28 mouse cellular contexts compared by ENCODE assay signal in genomic region chr15:87952531-87952930, GRCm38 (mm10).
"Had no signal": no experiment of that assay in that cellular context is flagged by ENCODE, and none has a peak within 500 bp of the region (broad histone marks: within the 10 kb centered on the region; RNA-seq: fewer than 3 reads in every experiment).

No protein-coding gene starts in this region.

- ATAC-seq: forebrain, embryonic 13.5 days; forebrain, embryonic 14.5 days; forebrain, embryonic 15.5 days; forebrain, embryonic 16.5 days; forebrain, postnatal 0 days had no signal

- H3K9ac ChIP-seq: embryonic facial prominence, embryonic 12.5 days; embryonic facial prominence, embryonic 13.5 days; embryonic facial prominence, embryonic 15.5 days; forebrain, embryonic 12.5 days; forebrain, embryonic 13.5 days; forebrain, embryonic 15.5 days; forebrain, postnatal 0 days had no signal

- H3K9me3 ChIP-seq: embryonic facial prominence, embryonic 10.5 days; embryonic facial prominence, embryonic 12.5 days; embryonic facial prominence, embryonic 13.5 days; embryonic facial prominence, embryonic 15.5 days; forebrain, embryonic 10.5 days; forebrain, embryonic 12.5 days; forebrain, embryonic 13.5 days; forebrain, embryonic 15.5 days had no signal

- H3K4me1 ChIP-seq: embryonic facial prominence, embryonic 12.5 days; embryonic facial prominence, embryonic 13.5 days; embryonic facial prominence, embryonic 15.5 days; forebrain, embryonic 10.5 days; forebrain, embryonic 12.5 days; forebrain, embryonic 13.5 days; forebrain, embryonic 15.5 days had no signal

- H3K36me3 ChIP-seq: embryonic facial prominence, embryonic 10.5 days; embryonic facial prominence, embryonic 12.5 days; embryonic facial prominence, embryonic 13.5 days; embryonic facial prominence, embryonic 15.5 days; forebrain, embryonic 10.5 days; forebrain, embryonic 12.5 days; forebrain, embryonic 15.5 days had no signal

- H3K4me3 ChIP-seq: embryonic facial prominence, embryonic 10.5 days; embryonic facial prominence, embryonic 12.5 days; embryonic facial prominence, embryonic 13.5 days; embryonic facial prominence, embryonic 15.5 days; erythroblast, embryonic 14.5 days; forebrain, embryonic 10.5 days; forebrain, embryonic 12.5 days; forebrain, embryonic 13.5 days; forebrain, embryonic 15.5 days; gastrocnemius, adult 2 months; heart, adult 2 months had no signal

- H3K27me3 ChIP-seq: embryonic facial prominence, embryonic 12.5 days; embryonic facial prominence, embryonic 13.5 days; embryonic facial prominence, embryonic 15.5 days; forebrain, embryonic 12.5 days; forebrain, embryonic 13.5 days; forebrain, embryonic 15.5 days had no signal

- H3K27ac ChIP-seq: embryonic facial prominence, embryonic 10.5 days; embryonic facial prominence, embryonic 12.5 days; embryonic facial prominence, embryonic 13.5 days; embryonic facial prominence, embryonic 15.5 days; forebrain, embryonic 10.5 days; forebrain, embryonic 12.5 days; forebrain, embryonic 13.5 days; forebrain, embryonic 15.5 days; gastrocnemius, adult 2 months; heart, adult 2 months had no signal

- DNase-seq: cerebellum, adult 2 months; cerebellum, adult 8-10 months; cerebellum, adult 9-10 months; cerebellum, adult 9-11 months; cerebellum, postnatal 10 days; cerebellum, postnatal 14 days; cerebellum, postnatal 25 days; cerebellum, postnatal 36 days; embryo, embryonic 11 days; forebrain, postnatal 0 days; gastrocnemius, adult 2 months; gastrocnemius, postnatal 10 days; gastrocnemius, postnatal 14 days; gastrocnemius, postnatal 25 days; gastrocnemius, postnatal 36 days; heart, adult 18-20 months; heart, adult 2 months had no signal

- H3K4me2 ChIP-seq: embryonic facial prominence, embryonic 12.5 days; embryonic facial prominence, embryonic 13.5 days; embryonic facial prominence, embryonic 15.5 days; forebrain, embryonic 12.5 days; forebrain, embryonic 13.5 days; forebrain, embryonic 15.5 days had no signal
